Comparison of ENCODE assay signal across 32 mouse cellular contexts in genomic region chr9:121560515-121560914, GRCm38 (mm10).
DNase-seq lines count a peak whose midpoint lies in the region; ATAC-seq and TF ChIP-seq lines count a peak whose summit lies in the region.
"Had no signal": no experiment of that assay in that cellular context is flagged by ENCODE, and none has a peak within 500 bp of the region (broad histone marks: within the 10 kb centered on the region; RNA-seq: fewer than 3 reads in every experiment).

No protein-coding gene starts in this region.

- DNase-seq in midbrain, embryonic 14.5 days: peak; percentile 4
- DNase-seq in brain, embryonic 14.5 days (ENCODE audit: low read depth): peak; percentile 85
- no peak for DNase-seq in left cerebral cortex, adult 18-20 months (ENCODE audit: low spot score in 2 of 2)
- DNase-seq in left cerebral cortex, adult 2 months (ENCODE audit: extremely low spot score in 1 of 2, low spot score in 2 of 2): no peak
- DNase-seq: adrenal gland, postnatal 10 days; B cell, adult 2 months; cerebellum, adult 11 months; cerebellum, adult 9-10 months; cerebellum, postnatal 36 days; gastrocnemius, adult 2 months; gastrocnemius, postnatal 36 days; heart, adult 2 months; heart, postnatal 10 days; kidney, postnatal 25 days; liver, embryonic 13.5 days; lung, adult 18-20 months; right cerebral cortex, postnatal 14 days; thymus, postnatal 25 days had no signal

- H3K9me3 ChIP-seq in midbrain, embryonic 14.5 days (ENCODE audit: control insufficient read depth, low read length): no peaks in the 10 kb centered on the region
- H3K9me3 ChIP-seq in midbrain, embryonic 15.5 days: no peaks in the 10 kb centered on the region
- H3K9me3 ChIP-seq in forebrain, embryonic 15.5 days: no peaks in the 10 kb centered on the region
- no peaks in the 10 kb centered on the region for H3K9me3 ChIP-seq in hindbrain, embryonic 16.5 days (ENCODE audit: control insufficient read depth, low read length)
- H3K9me3 ChIP-seq: G1E; heart, embryonic 13.5 days; hindbrain, embryonic 15.5 days; kidney, embryonic 15.5 days; limb, embryonic 10.5 days; limb, embryonic 15.5 days; liver, embryonic 13.5 days; neural tube, embryonic 13.5 days; stomach, embryonic 15.5 days had no signal

- no peaks in the 10 kb centered on the region for H3K36me3 ChIP-seq in midbrain, embryonic 14.5 days (ENCODE audit: control insufficient read depth, insufficient read depth, low read length)
- no peaks in the 10 kb centered on the region for H3K36me3 ChIP-seq in midbrain, embryonic 15.5 days (replicated peaks)
- H3K36me3 ChIP-seq in forebrain, embryonic 15.5 days: no peaks in the 10 kb centered on the region
- H3K36me3 ChIP-seq in hindbrain, embryonic 16.5 days (ENCODE audit: control insufficient read depth, insufficient read depth, low read length): no peaks in the 10 kb centered on the region
- H3K36me3 ChIP-seq: G1E; heart, embryonic 13.5 days; hindbrain, embryonic 15.5 days; kidney, embryonic 15.5 days; limb, embryonic 10.5 days; limb, embryonic 15.5 days; liver, embryonic 13.5 days; neural tube, embryonic 13.5 days; stomach, embryonic 15.5 days had no signal

- WGBS in midbrain, embryonic 14.5 days: 74% methylated on average over 7 of the region's 7 CpGs
- WGBS in midbrain, embryonic 15.5 days: 71% methylated on average over 7 of the region's 7 CpGs
- WGBS in forebrain, embryonic 15.5 days: 12% methylated on average over 7 of the region's 7 CpGs
- WGBS in hindbrain, embryonic 16.5 days: 62% methylated on average over 7 of the region's 7 CpGs

- peaks cover under 1% of the 10 kb centered on the region; the same call in 1 of the 2 replicates for H3K4me1 ChIP-seq in midbrain, embryonic 14.5 days (ENCODE audit: control insufficient read depth, insufficient read depth, low read length)
- H3K4me1 ChIP-seq in midbrain, embryonic 15.5 days: peaks cover 7% of the 10 kb centered on the region
- H3K4me1 ChIP-seq in forebrain, embryonic 15.5 days: peaks cover 24% of the 10 kb centered on the region
- peaks cover 7% of the 10 kb centered on the region for H3K4me1 ChIP-seq in hindbrain, embryonic 16.5 days (ENCODE audit: control insufficient read depth, insufficient read depth, low read depth, low read length)
- H3K4me1 ChIP-seq: liver, embryonic 13.5 days had no signal

- intact Hi-C loops in left cerebral cortex, adult 2 months (cut with DNase I): no loop called here

- no peaks in the 10 kb centered on the region for H3K27me3 ChIP-seq in midbrain, embryonic 14.5 days (ENCODE audit: control insufficient read depth, insufficient read depth, low read length)
- no peaks in the 10 kb centered on the region for H3K27me3 ChIP-seq in midbrain, embryonic 15.5 days (replicated peaks)
- H3K27me3 ChIP-seq in forebrain, embryonic 15.5 days: no peaks in the 10 kb centered on the region
- no peaks in the 10 kb centered on the region for H3K27me3 ChIP-seq in hindbrain, embryonic 16.5 days (replicated peaks; ENCODE audit: control insufficient read depth, insufficient read depth, low read length)
- H3K27me3 ChIP-seq: hindbrain, embryonic 15.5 days; kidney, embryonic 15.5 days; limb, embryonic 15.5 days; liver, embryonic 13.5 days; neural tube, embryonic 13.5 days; stomach, embryonic 15.5 days had no signal

- no peak overlapping the region for H3K9ac ChIP-seq in midbrain, embryonic 14.5 days (replicated peaks; ENCODE audit: low read length)
- no peak overlapping the region for H3K9ac ChIP-seq in midbrain, embryonic 15.5 days
- no peak overlapping the region for H3K9ac ChIP-seq in forebrain, embryonic 15.5 days (replicated peaks)
- H3K9ac ChIP-seq in hindbrain, embryonic 16.5 days (ENCODE audit: low read depth, low read length): no peak overlapping the region
- H3K9ac ChIP-seq: heart, embryonic 13.5 days; hindbrain, embryonic 15.5 days; kidney, embryonic 15.5 days; limb, embryonic 15.5 days; liver, embryonic 13.5 days; neural tube, embryonic 13.5 days; stomach, embryonic 15.5 days had no signal

- no peak overlapping the region for H3K4me3 ChIP-seq in midbrain, embryonic 14.5 days (replicated peaks; ENCODE audit: low read depth, low read length)
- H3K4me3 ChIP-seq in midbrain, embryonic 15.5 days: no peak overlapping the region
- H3K4me3 ChIP-seq in forebrain, embryonic 15.5 days: no peak overlapping the region
- no peak overlapping the region for H3K4me3 ChIP-seq in left cerebral cortex, adult 2 months
- no peak overlapping the region for H3K4me3 ChIP-seq in hindbrain, embryonic 16.5 days (ENCODE audit: low read length)
- H3K4me3 ChIP-seq: gastrocnemius, adult 2 months; heart, adult 2 months; heart, embryonic 13.5 days; hindbrain, embryonic 15.5 days; kidney, embryonic 15.5 days; limb, embryonic 10.5 days; limb, embryonic 15.5 days; liver, embryonic 13.5 days; neural tube, embryonic 13.5 days; stomach, embryonic 15.5 days had no signal

- no peak for TF ChIP-seq CTCF in brain, embryonic 14.5 days (IDR thresholded peaks at IDR 0.05; ENCODE audit: borderline replicate concordance, extremely low read depth, insufficient read depth, insufficient read length)
- TF ChIP-seq CTCF in left cerebral cortex, adult 2 months (IDR thresholded peaks at IDR 0.05): no peak

- H3K27ac ChIP-seq in midbrain, embryonic 14.5 days (replicated peaks; ENCODE audit: low read depth, low read length): no peak overlapping the region
- no peak overlapping the region for H3K27ac ChIP-seq in midbrain, embryonic 15.5 days
- no peak overlapping the region for H3K27ac ChIP-seq in forebrain, embryonic 15.5 days (replicated peaks)
- H3K27ac ChIP-seq in left cerebral cortex, adult 2 months: no peak overlapping the region
- H3K27ac ChIP-seq in hindbrain, embryonic 16.5 days (ENCODE audit: low read depth, low read length): no peak overlapping the region
- H3K27ac ChIP-seq: gastrocnemius, adult 2 months; heart, adult 2 months; heart, embryonic 13.5 days; hindbrain, embryonic 15.5 days; kidney, embryonic 15.5 days; limb, embryonic 10.5 days; limb, embryonic 15.5 days; liver, embryonic 13.5 days; neural tube, embryonic 13.5 days; stomach, embryonic 15.5 days had no signal

- H3K4me2 ChIP-seq in midbrain, embryonic 14.5 days (ENCODE audit: low read length): no peak overlapping the region
- H3K4me2 ChIP-seq in midbrain, embryonic 15.5 days: no peak overlapping the region
- no peak overlapping the region for H3K4me2 ChIP-seq in forebrain, embryonic 15.5 days (replicated peaks)
- no peak overlapping the region for H3K4me2 ChIP-seq in hindbrain, embryonic 16.5 days (ENCODE audit: low read length)
- H3K4me2 ChIP-seq: heart, embryonic 13.5 days; hindbrain, embryonic 15.5 days; kidney, embryonic 15.5 days; limb, embryonic 15.5 days; liver, embryonic 13.5 days; neural tube, embryonic 13.5 days; stomach, embryonic 15.5 days had no signal

- ATAC-seq in midbrain, embryonic 14.5 days (ENCODE audit: low FRiP score, low TSS enrichment): no peak
- ATAC-seq in midbrain, embryonic 15.5 days (replicated peaks): no peak
- ATAC-seq in forebrain, embryonic 15.5 days (replicated peaks): peak; percentile 71
- no peak for ATAC-seq in hindbrain, embryonic 16.5 days
- ATAC-seq: intestine, postnatal 0 days; lung, postnatal 0 days; Patski had no signal

- TF ChIP-seq POLR2A in brain, embryonic 14.5 days (IDR thresholded peaks at IDR 0.05; ENCODE audit: borderline replicate concordance, extremely low read depth, insufficient read depth, insufficient read length, poor library complexity, severe bottlenecking): no peak

Comparison
In these comparisons a context has a peak if more than half of its experiments do, and no peak if none do; other contexts are left out.
1. DNase-seq: peak in midbrain, embryonic 14.5 days (single experiment) and brain, embryonic 14.5 days (single experiment); none in left cerebral cortex, adult 18-20 months (0 of 2) and left cerebral cortex, adult 2 months (0 of 2).